Mouse (Mus musculus) MEL (cell line): ENCODE data around the gene Gtse1. TPM values are rescaled to one million over a fixed set of nuclear protein-coding genes. Genes with fewer than 3 reads are reported as not detected.

Experiments
- DNase-seq: peaks from one replicate; pipeline ENCODE4 v3.0.0; 2011; ENCODE audit warnings: low read depth, low spot score
- H3K27ac ChIP-seq: 2 replicates; pipeline ENCODE4 v1.5.1; 2012; ENCODE audit warnings: low read depth, mild to moderate bottlenecking, control low read depth, low read length, moderate library complexity; ENCODE audit not compliant: control insufficient read depth
- H3K27me3 ChIP-seq, 2 experiments: fragments of 150-350 bp in 1 of 2; sonication (generic) in 1 of 2; 2 replicates each; pipeline ENCODE4 v1.6.1; 2012; ENCODE audit warnings: low read length in 2 of 2, mild to moderate bottlenecking in 2 of 2, improper control_type of control experiment in 1 of 2, moderate library complexity in 1 of 2; ENCODE audit not compliant: insufficient read depth in 2 of 2, control insufficient read depth in 1 of 2
- H3K36me3 ChIP-seq, 2 experiments: 2 replicates each; pipeline ENCODE4 v1.6.1; 2012 to 2014; ENCODE audit warnings: low read length in 2 of 2, improper control_type of control experiment in 1 of 2, inconsistent platforms in 1 of 2, mild to moderate bottlenecking in 1 of 2; ENCODE audit not compliant: insufficient read depth in 2 of 2, control insufficient read depth in 1 of 2
- H3K4me1 ChIP-seq, 2 experiments: fragments of 150-350 bp in 1 of 2; sonication (generic) in 1 of 2; 2 replicates each; pipeline ENCODE4 v1.6.1; 2012; ENCODE audit warnings: low read length in 2 of 2, improper control_type of control experiment in 1 of 2, mild to moderate bottlenecking in 1 of 2; ENCODE audit not compliant: insufficient read depth in 2 of 2, control insufficient read depth in 1 of 2
- H3K4me3 ChIP-seq, 2 experiments: fragments of 150-350 bp in 1 of 2; sonication (generic) in 1 of 2; 2 replicates each; pipeline ENCODE4 v1.5.1; 2012; ENCODE audit warnings: low read depth in 2 of 2, low read length in 2 of 2, mild to moderate bottlenecking in 2 of 2, moderate library complexity in 2 of 2, control low read depth in 1 of 2, improper control_type of control experiment in 1 of 2; ENCODE audit not compliant: control insufficient read depth in 1 of 2, insufficient read depth in 1 of 2
- H3K79me2 ChIP-seq: 2 replicates; pipeline ENCODE4 v1.6.1; 2012; ENCODE audit warnings: mild to moderate bottlenecking, low read length, moderate library complexity; ENCODE audit not compliant: control insufficient read depth, poor library complexity, insufficient read depth
- H3K9ac ChIP-seq: 2 replicates; pipeline ENCODE4 v1.6.1; 2012; ENCODE audit warnings: low read depth, mild to moderate bottlenecking, control low read depth, low read length, moderate library complexity; ENCODE audit not compliant: control insufficient read depth, poor library complexity, severe bottlenecking
- H3K9me3 ChIP-seq: fragments of 150-350 bp; sonication (generic); replicated peaks from 2 replicates; pipeline ENCODE4 v1.6.1; 2012; ENCODE audit warnings: mild to moderate bottlenecking, low read length, improper control_type of control experiment, moderate library complexity; ENCODE audit not compliant: insufficient read depth
- BHLHE40 ChIP-seq: IDR thresholded peaks from 2 replicates; pipeline ENCODE4 v1.6.1; 2012; ENCODE audit warnings: low read depth, mild to moderate bottlenecking, inconsistent platforms, low read length, improper control_type of control experiment, borderline replicate concordance
- CHD1 ChIP-seq: IDR thresholded peaks from 2 replicates; pipeline ENCODE4 v1.6.1; 2012; ENCODE audit warnings: low read depth, mild to moderate bottlenecking, inconsistent platforms, low read length, improper control_type of control experiment
- CHD2 ChIP-seq: IDR thresholded peaks from 2 replicates; pipeline ENCODE4 v1.6.1; 2011; ENCODE audit warnings: low read length, improper control_type of control experiment
- CTCF ChIP-seq, 3 experiments: IDR thresholded peaks in 2 of 3; conservative IDR thresholded peaks in 1 of 3; 2 replicates each; pipeline ENCODE4 v1.5.1; 2011 to 2012; ENCODE audit warnings: low read length in 3 of 3, low read depth in 2 of 3, mild to moderate bottlenecking in 2 of 3, improper control_type of control experiment in 1 of 3, inconsistent platforms in 1 of 3, mixed read lengths in 1 of 3, moderate library complexity in 1 of 3; ENCODE audit not compliant: control insufficient read depth in 1 of 3, insufficient read depth in 1 of 3, poor library complexity in 1 of 3, severe bottlenecking in 1 of 3
- ELF1 ChIP-seq: IDR thresholded peaks from 2 replicates; pipeline ENCODE4 v1.6.1; 2014; ENCODE audit warnings: low read depth, mild to moderate bottlenecking, inconsistent platforms, low read length, improper control_type of control experiment, moderate library complexity
- EP300 ChIP-seq, 2 experiments: IDR thresholded peaks; 2 replicates each; pipeline ENCODE4 v1.6.1; 2011; ENCODE audit warnings: improper control_type of control experiment in 2 of 2, low read length in 2 of 2, low read depth in 1 of 2, mild to moderate bottlenecking in 1 of 2
- GATA1 ChIP-seq: IDR thresholded peaks from 2 replicates; pipeline ENCODE4 v1.6.1; 2011; ENCODE audit warnings: low read depth, low read length, improper control_type of control experiment
- JUND ChIP-seq: IDR thresholded peaks from 2 replicates; pipeline ENCODE4 v1.6.1; 2011; ENCODE audit warnings: low read depth, mild to moderate bottlenecking, improper control_type of control experiment, low read length
- MAFK ChIP-seq: IDR thresholded peaks from 2 replicates; pipeline ENCODE4 v1.6.1; 2011; ENCODE audit warnings: low read depth, mild to moderate bottlenecking, low read length, improper control_type of control experiment, borderline replicate concordance
- MAX ChIP-seq: IDR thresholded peaks from 2 replicates; pipeline ENCODE4 v1.6.1; 2011; ENCODE audit warnings: low read length, improper control_type of control experiment
- MAZ ChIP-seq: IDR thresholded peaks from 2 replicates; pipeline ENCODE4 v1.6.1; 2012; ENCODE audit warnings: low read depth, mild to moderate bottlenecking, inconsistent platforms, low read length, improper control_type of control experiment
- MEF2A ChIP-seq: IDR thresholded peaks from 2 replicates; pipeline ENCODE4 v1.6.1; 2014; ENCODE audit warnings: low read depth, mild to moderate bottlenecking, inconsistent platforms, low read length, improper control_type of control experiment; ENCODE audit not compliant: poor library complexity, insufficient replicate concordance, severe bottlenecking; ENCODE audit errors: extremely low read depth
- MXI1 ChIP-seq: IDR thresholded peaks from 2 replicates; pipeline ENCODE4 v1.6.1; 2011; ENCODE audit warnings: mild to moderate bottlenecking, low read depth, low read length, improper control_type of control experiment
- MYC ChIP-seq: IDR thresholded peaks from 2 replicates; pipeline ENCODE4 v1.6.1; 2011; ENCODE audit warnings: low read depth, mild to moderate bottlenecking, low read length, improper control_type of control experiment, moderate library complexity
- NELFE ChIP-seq: IDR thresholded peaks from 2 replicates; pipeline ENCODE4 v1.6.1; 2011; ENCODE audit warnings: low read depth, low read length, improper control_type of control experiment
- NRF1 ChIP-seq: IDR thresholded peaks from 2 replicates; pipeline ENCODE4 v1.6.1; 2014; ENCODE audit warnings: low read depth, mild to moderate bottlenecking, inconsistent platforms, low read length, improper control_type of control experiment, moderate library complexity; ENCODE audit not compliant: poor library complexity, insufficient read depth, severe bottlenecking
- POLR2AphosphoS2 ChIP-seq: IDR thresholded peaks from 2 replicates; pipeline ENCODE4 v1.6.1; 2011; ENCODE audit warnings: low read length, improper control_type of control experiment
- RAD21 ChIP-seq: IDR thresholded peaks from 2 replicates; pipeline ENCODE4 v1.6.1; 2011; ENCODE audit warnings: mild to moderate bottlenecking, low read depth, low read length, improper control_type of control experiment
- RCOR1 ChIP-seq: IDR thresholded peaks from 2 replicates; pipeline ENCODE4 v1.6.1; 2012; ENCODE audit warnings: low read depth, mild to moderate bottlenecking, inconsistent platforms, low read length, improper control_type of control experiment
- SIN3A ChIP-seq: IDR thresholded peaks from 2 replicates; pipeline ENCODE4 v1.6.1; 2012; ENCODE audit warnings: low read length, improper control_type of control experiment, inconsistent platforms
- SMC3 ChIP-seq: IDR thresholded peaks from 2 replicates; pipeline ENCODE4 v1.6.1; 2011; ENCODE audit warnings: low read depth, low read length, improper control_type of control experiment
- TAL1 ChIP-seq: IDR thresholded peaks from 2 replicates; pipeline ENCODE4 v1.6.1; 2012; ENCODE audit warnings: mild to moderate bottlenecking, inconsistent platforms, low read length, moderate library complexity, mixed read lengths
- TBP ChIP-seq: IDR thresholded peaks from 2 replicates; pipeline ENCODE4 v1.8.0; 2011; ENCODE audit warnings: low read depth, low read length, improper control_type of control experiment
- USF1 ChIP-seq: IDR thresholded peaks from 2 replicates; pipeline ENCODE4 v1.6.1; 2014; ENCODE audit warnings: low read depth, mild to moderate bottlenecking, inconsistent platforms, low read length, improper control_type of control experiment, moderate library complexity
- ZC3H11A ChIP-seq: IDR thresholded peaks from 2 replicates; pipeline ENCODE4 v1.6.1; 2012; ENCODE audit warnings: low read depth, mild to moderate bottlenecking, inconsistent platforms, low read length, improper control_type of control experiment
- ZKSCAN1 ChIP-seq: IDR thresholded peaks from 2 replicates; pipeline ENCODE4 v1.6.1; 2012; ENCODE audit warnings: low read depth, mild to moderate bottlenecking, inconsistent platforms, low read length, improper control_type of control experiment, moderate library complexity
- ZMIZ1 ChIP-seq: IDR thresholded peaks from 2 replicates; pipeline ENCODE4 v1.6.1; 2012; ENCODE audit warnings: low read depth, mild to moderate bottlenecking, inconsistent platforms, low read length, improper control_type of control experiment, moderate library complexity
- ZNF384 ChIP-seq: IDR thresholded peaks from 2 replicates; pipeline ENCODE4 v1.6.1; 2012; ENCODE audit warnings: low read depth, mild to moderate bottlenecking, inconsistent platforms, low read length, improper control_type of control experiment
- polyA plus RNA-seq, 2 experiments: library from polyadenylated mRNA; stranded (reverse) in 1 of 2; unstranded in 1 of 2; fragments of >175 nt in 1 of 2; fragments of >200 nt in 1 of 2; gene quantifications; 2 replicates each; pipeline versions ENCODE4 v1.2.1 to v1.2.4; 2012; ENCODE audit warnings: low replicate concordance in 2 of 2, low read depth in 1 of 2; ENCODE audit not compliant: insufficient read length in 2 of 2, insufficient read depth in 1 of 2, missing spikeins in 1 of 2
- total RNA-seq: library from RNA; depleted of rRNA; stranded (reverse); fragments of 300-350 nt; gene quantifications from 2 replicates; pipeline ENCODE4 v1.2.3, GENCODE M21; 2012

The Gtse1 gene
- total and polyA plus RNA-seq, 3 experiments, result 22.6 to 38.3 TPM; not detected in 1

- H3K36me3 ChIP-seq, result peaks cover 0 to 6% of the 10 kb centered on the region in 2 experiments; a peak in 2 of 4 replicates
- H3K4me3 ChIP-seq, result no peak overlapping the region
- no peaks in the 10 kb centered on the region for H3K4me1 ChIP-seq
- peak; percentile 78 for DNase-seq
- no peaks in the 10 kb centered on the region for H3K9me3 ChIP-seq
- no peaks in the 10 kb centered on the region for H3K79me2 ChIP-seq
- H3K27ac ChIP-seq, result no peak overlapping the region
- H3K27me3 ChIP-seq, result no peaks in the 10 kb centered on the region
- no peak overlapping the region for H3K9ac ChIP-seq
- TF ChIP-seq CTCF (IDR thresholded peaks at IDR 0.05 in 2 of 3, conservative IDR thresholded peaks at IDR 0.05 in 1 of 3; ENCODE audit: control insufficient read depth in 1 of 3, insufficient read depth in 1 of 3, low read depth in 2 of 3, low read length in 3 of 3, poor library complexity in 1 of 3, severe bottlenecking in 1 of 3) (peak; percentile 86 to 96 (median 86)), MYC (no peak), MEF2A (no peak), GATA1 (no peak), POLR2AphosphoS2 (no peak), RAD21 (peak; percentile 66), NELFE (no peak), MAX (no peak), ZC3H11A (peak; percentile 43; the same call in 1 of the 2 replicates), SMC3 (peak; percentile 74), MAFK (no peak), RCOR1 (no peak), TAL1 (no peak), ZKSCAN1 (no peak), CHD2 (no peak), ZMIZ1 (no peak), ELF1 (no peak), MXI1 (no peak), BHLHE40 (no peak)
These were observed 8.2 kb downstream of the Gtse1 start for GRCm38 (mm10) chr15:85867696-85868095.

- H3K27ac ChIP-seq, result no peak overlapping the region
- no peak overlapping the region for H3K9ac ChIP-seq
- H3K27me3 ChIP-seq, result no peaks in the 10 kb centered on the region
- H3K9me3 ChIP-seq, result no peaks in the 10 kb centered on the region
- H3K79me2 ChIP-seq, result peaks cover 7% of the 10 kb centered on the region
- TF ChIP-seq ZNF384 (no peak), RAD21 (no peak), MAX (no peak), MAZ (no peak), MEF2A (no peak), ZC3H11A (no peak), NRF1 (no peak), TBP (no peak), JUND (no peak), CHD1 (no peak), NELFE (no peak), SIN3A (no peak), CTCF (IDR thresholded peaks at IDR 0.05 in 2 of 3, conservative IDR thresholded peaks at IDR 0.05 in 1 of 3; ENCODE audit: control insufficient read depth in 1 of 3, insufficient read depth in 1 of 3, low read depth in 2 of 3, low read length in 3 of 3, poor library complexity in 1 of 3, severe bottlenecking in 1 of 3) (no peak), USF1 (no peak), EP300 (IDR thresholded peaks at IDR 0.05; ENCODE audit: low read depth in 1 of 2, low read length in 2 of 2) (no peak)
- H3K4me3 ChIP-seq, result no peak overlapping the region
- H3K36me3 ChIP-seq, result peaks cover 2 to 10% of the 10 kb centered on the region in 2 experiments; a peak in 3 of 4 replicates
- DNase-seq, result no peak
- H3K4me1 ChIP-seq, result peaks cover 0 to 10% of the 10 kb centered on the region in 2 experiments; a peak in 3 of 4 replicates
These were observed 17.8 kb downstream of the Gtse1 start for GRCm38 (mm10) chr15:85877336-85877735.
